ENCODE assay signal across 10 mouse cellular contexts in the genomic region with DNA sequence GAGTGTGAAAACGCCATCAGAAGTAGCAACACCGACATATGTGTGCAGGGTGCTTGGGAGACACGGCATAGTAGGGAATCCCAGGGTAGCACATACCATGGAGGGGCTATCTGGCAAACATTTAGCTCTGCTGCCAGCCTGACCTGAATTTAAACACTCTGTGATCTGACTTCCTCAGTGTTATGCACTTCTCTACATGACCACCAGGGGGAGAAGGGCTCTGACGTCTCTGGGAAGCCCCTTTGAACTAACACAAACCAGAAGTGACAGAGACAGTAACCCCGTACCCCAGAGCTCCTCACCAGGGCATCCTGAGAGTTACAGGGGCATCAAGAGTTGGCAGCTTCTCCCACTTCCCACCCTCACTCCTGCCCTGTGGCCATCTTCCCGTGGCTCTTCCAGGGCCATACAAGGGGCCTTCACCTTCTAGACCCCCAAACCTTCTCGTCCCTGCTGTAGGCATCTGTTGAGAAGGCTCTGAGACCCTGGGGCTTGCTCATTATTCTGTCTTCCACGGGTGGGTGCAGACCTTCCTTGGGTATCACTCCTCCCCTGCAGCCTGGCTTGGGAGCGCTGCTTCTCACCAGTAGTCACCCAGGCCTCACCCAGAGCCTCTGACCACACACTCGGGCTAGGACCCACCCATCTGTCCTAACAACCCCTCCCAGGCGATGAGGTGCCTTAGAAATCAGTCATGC. TPM values are rescaled to one million over a fixed set of nuclear protein-coding genes. Genes with fewer than 3 reads are reported as not detected.
DNase-seq lines count a peak whose midpoint lies in the region; ATAC-seq and TF ChIP-seq lines count a peak whose summit lies in the region.
"Had no signal": no experiment of that assay in that cellular context is flagged by ENCODE, and none has a peak within 500 bp of the region (broad histone marks: within the 10 kb centered on the region; RNA-seq: fewer than 3 reads in every experiment).

No protein-coding gene starts in this region.

- H3K9me3 ChIP-seq in hindbrain, postnatal 0 days (ENCODE audit: low read length), result no peaks in the 10 kb centered on the region
- no peaks in the 10 kb centered on the region for H3K9me3 ChIP-seq in midbrain, embryonic 11.5 days (ENCODE audit: control insufficient read depth, low read length)

- H3K4me3 ChIP-seq in kidney, adult 2 months (ENCODE audit: insufficient read depth, low read depth, low read length), result no peak overlapping the region
- H3K4me3 ChIP-seq in hindbrain, postnatal 0 days (ENCODE audit: low read length), result no peak overlapping the region
- H3K4me3 ChIP-seq in midbrain, embryonic 11.5 days (ENCODE audit: low read depth, low read length), result no peak overlapping the region
- H3K4me3 ChIP-seq: erythroblast, embryonic 14.5 days; myocyte had no signal

- peak; percentile 70 for TF ChIP-seq CTCF in kidney, adult 2 months (conservative IDR thresholded peaks at IDR 0.05; ENCODE audit: insufficient read depth, insufficient read length, low read depth, low read length)
- peak; percentile 92 for TF ChIP-seq CTCF in hindbrain, postnatal 0 days (IDR thresholded peaks at IDR 0.05; ENCODE audit: low read depth)

- 45% methylated on average over 11 of the region's 11 CpGs for WGBS in kidney, adult 2 months
- 46% methylated on average over 11 of the region's 11 CpGs for WGBS in hindbrain, postnatal 0 days
- WGBS in midbrain, embryonic 11.5 days, result 52% methylated on average over 11 of the region's 11 CpGs

- no peak overlapping the region for H3K9ac ChIP-seq in hindbrain, postnatal 0 days (replicated peaks; ENCODE audit: low read length)
- no peak overlapping the region for H3K9ac ChIP-seq in midbrain, embryonic 11.5 days (ENCODE audit: low read length)

- no peaks in the 10 kb centered on the region for H3K27me3 ChIP-seq in kidney, adult 2 months (replicated peaks; ENCODE audit: control insufficient read depth, insufficient read depth, low read length)
- H3K27me3 ChIP-seq in hindbrain, postnatal 0 days (ENCODE audit: insufficient read depth, low read length), result no peaks in the 10 kb centered on the region
- H3K27me3 ChIP-seq in midbrain, embryonic 11.5 days (ENCODE audit: control insufficient read depth, insufficient read depth, low read length), result no peaks in the 10 kb centered on the region

- peak; percentile 37 for DNase-seq in kidney, adult 2 months
- DNase-seq in kidney, adult 11 months, result no peak
- DNase-seq in NIH3T3 (ENCODE audit: low read depth), result peak; percentile 69
- peak; percentile 82 for DNase-seq in hindbrain, postnatal 0 days (ENCODE audit: low spot score)
- peak; percentile 95 for DNase-seq in midbrain, embryonic 11.5 days (ENCODE audit: low spot score, missing footprints)
- DNase-seq in thymus, postnatal 14 days, result peak; percentile 59

- TF ChIP-seq POLR2A in kidney, adult 2 months (IDR thresholded peaks at IDR 0.05; ENCODE audit: low read depth, low read length), result no peak

- no peak overlapping the region for H3K4me2 ChIP-seq in hindbrain, postnatal 0 days (ENCODE audit: low read depth, low read length)
- H3K4me2 ChIP-seq in midbrain, embryonic 11.5 days, result no peak overlapping the region

- ATAC-seq in common myeloid progenitor, adult 5-6 weeks (replicated peaks; ENCODE audit: low read depth, poor library complexity, severe bottlenecking), result peak; percentile 88
- peak; percentile 16; the same call in 1 of the 2 replicates for ATAC-seq in hindbrain, postnatal 0 days
- ATAC-seq in midbrain, embryonic 11.5 days (ENCODE audit: low FRiP score), result peak; percentile 24; the same call in 1 of the 2 replicates
- no peak for ATAC-seq in frontal cortex, adult (ENCODE audit: low TSS enrichment)

- no peaks in the 10 kb centered on the region for H3K4me1 ChIP-seq in kidney, adult 2 months (ENCODE audit: control insufficient read depth, insufficient read depth, low read length)
- H3K4me1 ChIP-seq in hindbrain, postnatal 0 days (ENCODE audit: insufficient read depth, low read length), result peaks cover 16% of the 10 kb centered on the region
- peaks cover 2% of the 10 kb centered on the region; the same call in 1 of the 2 replicates for H3K4me1 ChIP-seq in midbrain, embryonic 11.5 days (ENCODE audit: control insufficient read depth, insufficient read depth, low read length)

- no peaks in the 10 kb centered on the region for H3K36me3 ChIP-seq in kidney, adult 2 months (ENCODE audit: control insufficient read depth, insufficient read depth, low read length)
- no peaks in the 10 kb centered on the region for H3K36me3 ChIP-seq in hindbrain, postnatal 0 days (ENCODE audit: insufficient read depth, low read length)
- H3K36me3 ChIP-seq in midbrain, embryonic 11.5 days (ENCODE audit: control insufficient read depth, insufficient read depth, low read length), result no peaks in the 10 kb centered on the region

- no peak overlapping the region for H3K27ac ChIP-seq in kidney, adult 2 months (ENCODE audit: insufficient read depth, low read depth, low read length)
- no peak overlapping the region for H3K27ac ChIP-seq in hindbrain, postnatal 0 days
- H3K27ac ChIP-seq in midbrain, embryonic 11.5 days (ENCODE audit: low read depth, low read length), result no peak overlapping the region

RNA-seq across cellular contexts. Expression of a gene that starts 37.3 kb away (rescaled TPM):
- 0.14 TPM in 1 of 2 replicates, not detected in the other for polyA plus RNA-seq in kidney, adult 2 months (2012; rRNA removed)
- not detected in 2 replicates for total RNA-seq in common myeloid progenitor, adult 5-6 weeks (2017)
- total RNA-seq in hindbrain, postnatal 0 days (2014; rRNA removed), result not detected in 2 replicates
- polyA plus RNA-seq in hindbrain, postnatal 0 days (2015; fragmentation: Nextera tagmentation; extraction: Ambion mirVana), result not detected in 2 replicates
- not detected in 2 replicates for polyA plus RNA-seq in midbrain, embryonic 11.5 days (2014; fragmentation: Nextera tagmentation; extraction: Ambion mirVana)
- polyA plus RNA-seq: erythroblast, embryonic 14.5 days; myocyte had no signal
